Mouse (Mus musculus) heart, embryonic 10.5 days (tissue): ENCODE results near the gene Atpaf1. TPM values are rescaled to one million over a fixed set of nuclear protein-coding genes. Genes with fewer than 3 reads are reported as not detected.
A peak's percentile ranks its signal among the peaks of the same experiment; 100 is the strongest.

Source experiments
- DNase-seq: peaks from one replicate; pipeline ENCODE4 v3.0.0-alpha.2; 2017; ENCODE audit warnings: low spot score
- H3K27ac ChIP-seq: fragments of 300-500 bp; sonication (generic); 2 replicates; pipeline ENCODE4 v1.5.1; 2016; ENCODE audit warnings: mild to moderate bottlenecking
- H3K27me3 ChIP-seq: fragments of 300-500 bp; sonication (generic); 2 replicates; pipeline ENCODE4 v1.6.1; 2016; ENCODE audit warnings: mild to moderate bottlenecking; ENCODE audit not compliant: poor library complexity, insufficient read depth, severe bottlenecking
- H3K36me3 ChIP-seq: fragments of 300-500 bp; sonication (generic); 2 replicates; pipeline ENCODE4 v1.6.1; 2016; ENCODE audit warnings: mild to moderate bottlenecking, moderate library complexity
- H3K4me1 ChIP-seq: fragments of 300-500 bp; sonication (generic); 2 replicates; pipeline ENCODE4 v1.6.1; 2016; ENCODE audit warnings: mild to moderate bottlenecking
- H3K4me3 ChIP-seq: fragments of 300-500 bp; sonication (generic); 2 replicates; pipeline ENCODE4 v1.5.1; 2016; ENCODE audit warnings: mild to moderate bottlenecking, moderate library complexity
- H3K9me3 ChIP-seq: fragments of 300-500 bp; sonication (generic); 2 replicates; pipeline ENCODE4 v1.6.1; 2016; ENCODE audit warnings: mild to moderate bottlenecking, moderate library complexity
- WGBS: fragments of 180-500 bp; shearing (Covaris S2); methylation state at CpG from one replicate; pipeline ENCODE4 v1.1.7; 2016; 5-methylcytosine and 5-hydroxymethylcytosine counted together
- polyA plus RNA-seq: library from polyadenylated mRNA; unstranded; fragments of >200 nt; fragmentation: Nextera tagmentation; extraction: Ambion mirVana; gene quantifications from 2 replicates; pipeline ENCODE4 v1.2.1, GENCODE M21; 2016

Atpaf1 gene
- polyA plus RNA-seq, 1 experiment from 2014 or later, result 60.0 TPM

DNA sequence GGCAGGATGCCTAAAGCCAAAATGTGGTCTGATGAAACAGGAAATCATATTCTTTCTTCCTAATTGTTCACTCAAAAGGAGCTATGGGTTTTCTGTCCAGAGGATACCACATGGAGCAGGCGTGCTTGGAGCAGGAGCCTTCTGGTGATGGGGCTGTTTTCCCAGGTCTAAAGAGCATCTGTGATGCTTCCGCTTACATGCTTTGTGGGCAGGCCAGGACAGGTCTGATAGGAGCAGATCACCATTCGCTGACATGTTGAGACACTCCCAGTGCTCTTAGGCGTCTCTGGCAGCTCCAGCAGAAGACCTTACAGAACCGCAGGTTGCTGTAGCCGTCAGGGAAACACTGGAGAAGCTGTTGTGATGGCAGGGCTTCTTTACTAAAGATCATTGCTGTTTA, 9.6 kb upstream of the Atpaf1 start:
- Histone ChIP-seq H3K4me3 (no peak overlapping the region), H3K27ac (no peak overlapping the region), H3K36me3 (peaks cover 51% of the 10 kb centered on the region), H3K9me3 (no peaks in the 10 kb centered on the region), H3K27me3 (no peaks in the 10 kb centered on the region), H3K4me1 (peaks cover under 1% of the 10 kb centered on the region; the same call in 1 of the 2 replicates)
- no peak for DNase-seq
- WGBS, result 87% methylated on average over 6 of the region's 6 CpGs

DNA sequence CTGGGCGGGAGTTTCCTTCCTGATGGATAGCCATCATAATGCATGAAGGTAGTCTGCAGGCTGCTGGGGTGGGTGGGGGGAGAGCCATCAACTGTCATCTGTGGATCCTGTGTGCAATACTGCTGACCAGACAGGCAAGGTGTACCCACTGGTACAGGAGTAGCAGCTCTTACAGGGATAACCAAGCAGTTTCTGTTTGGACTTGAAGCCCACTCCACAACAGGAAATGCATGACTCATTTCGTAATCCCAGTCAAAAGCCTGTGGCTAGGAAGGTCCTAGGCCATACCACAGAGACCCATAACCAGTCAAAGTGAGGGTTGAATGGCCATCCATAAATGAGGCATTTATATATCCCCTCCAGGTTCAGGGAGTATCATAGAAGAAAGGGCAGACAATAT, 7.0 kb upstream of the Atpaf1 start:
- Histone ChIP-seq H3K4me1 (peaks cover 10% of the 10 kb centered on the region; the same call in 1 of the 2 replicates), H3K9me3 (no peaks in the 10 kb centered on the region), H3K4me3 (no peak overlapping the region), H3K27me3 (no peaks in the 10 kb centered on the region), H3K36me3 (peaks cover 36% of the 10 kb centered on the region), H3K27ac (no peak overlapping the region)
- WGBS, result 86% methylated on average over 2 of the region's 2 CpGs
- no peak for DNase-seq

DNA sequence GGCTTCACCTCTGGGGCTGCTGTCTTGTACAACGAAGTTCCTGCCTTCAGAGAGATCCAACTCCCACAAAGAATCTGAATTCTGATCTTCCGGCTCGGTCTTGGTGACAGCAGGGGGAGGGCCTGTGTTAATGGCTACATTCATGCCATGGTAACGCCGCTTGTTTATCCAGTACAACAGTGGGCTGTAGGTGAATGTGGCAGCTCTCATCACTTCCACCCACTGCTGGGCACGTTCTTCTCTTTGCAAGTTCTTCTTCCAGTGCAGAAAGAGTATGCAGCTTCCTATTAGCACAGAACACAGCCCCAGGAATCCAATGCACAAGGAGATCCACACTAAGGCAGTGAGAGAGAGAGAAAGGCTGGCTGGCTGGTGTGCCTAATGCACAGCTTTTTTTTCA, 4.3 kb upstream of the Atpaf1 start:
- Histone ChIP-seq H3K27me3 (no peaks in the 10 kb centered on the region), H3K4me1 (peaks cover 13% of the 10 kb centered on the region; the same call in 1 of the 2 replicates), H3K27ac (no peak overlapping the region), H3K36me3 (peaks cover 17% of the 10 kb centered on the region), H3K9me3 (no peaks in the 10 kb centered on the region), H3K4me3 (no peak overlapping the region)
- DNase-seq, result no peak
- WGBS, result 47% methylated on average over 6 of the region's 6 CpGs

DNA sequence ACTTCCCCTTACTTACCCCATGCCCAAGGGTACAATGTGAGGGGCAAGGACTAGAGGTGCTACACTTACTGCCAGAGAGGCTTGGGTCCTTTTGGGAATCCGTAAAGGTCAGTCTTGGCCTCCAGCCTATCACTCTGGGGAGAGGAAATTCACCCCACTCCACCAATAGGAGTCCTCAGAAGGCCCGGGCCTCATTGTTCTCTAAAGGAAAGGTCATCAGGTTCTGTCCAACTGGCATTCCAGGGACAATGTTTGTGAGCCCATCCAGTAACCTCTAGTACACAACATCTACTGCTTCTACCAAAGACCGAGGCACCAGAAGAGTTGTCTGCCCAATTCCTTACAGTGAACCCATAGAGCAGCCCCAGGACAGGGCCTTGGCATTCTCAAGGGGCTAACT, 3.7 kb upstream of the Atpaf1 start, which contains the start of gene Tex38:
Gene Tex38 (minus strand): TSS at position 101 of the 400 bp plus-strand sequence.
- Histone ChIP-seq H3K27ac (no peak within 1 kb of the TSS), H3K4me3 (no peak within 1 kb of the TSS), H3K36me3 (peaks cover 16% of the 10 kb centered on the region), H3K27me3 (no peaks in the 10 kb centered on the region), H3K9me3 (no peaks in the 10 kb centered on the region), H3K4me1 (peaks cover 19% of the 10 kb centered on the region; the same call in 1 of the 2 replicates)
- 73% methylated on average over 3 of the region's 3 CpGs for WGBS
- no peak for DNase-seq

DNA sequence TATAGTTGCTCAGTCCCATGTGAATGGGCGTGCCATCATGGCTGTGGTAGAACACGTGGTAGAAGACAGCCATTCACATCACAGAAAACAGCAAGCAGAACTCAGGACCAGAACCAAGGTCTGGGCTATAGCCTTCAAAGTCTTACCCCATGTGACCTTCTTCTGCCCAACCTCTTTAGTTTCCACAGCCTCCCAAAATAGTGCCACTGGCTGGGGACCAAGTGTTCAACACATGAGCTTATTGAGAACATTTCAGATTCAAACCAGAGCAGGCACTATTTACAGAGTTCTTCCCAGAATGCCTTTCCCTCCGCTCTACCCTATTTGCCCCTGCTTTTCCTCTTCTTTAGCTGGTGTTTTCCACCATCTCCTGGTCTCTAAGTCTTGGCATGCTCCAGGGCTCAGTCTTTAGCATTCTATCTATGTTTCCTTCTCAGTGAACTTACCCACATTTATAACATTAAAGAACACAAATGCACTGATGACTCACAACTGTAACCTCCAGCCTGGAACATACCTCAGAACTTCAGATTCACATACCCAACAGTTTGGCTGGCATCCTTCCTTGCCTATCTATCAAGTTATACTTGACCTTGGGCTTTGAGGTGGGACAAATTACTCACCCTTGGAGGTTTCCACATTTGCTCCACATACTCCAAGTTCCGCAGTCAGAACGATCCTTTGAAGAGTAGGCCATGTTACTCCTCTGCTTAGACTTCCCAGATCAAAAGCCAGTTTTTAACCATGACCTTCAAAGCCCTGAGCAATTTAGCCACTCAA, 2.4 kb upstream of the Atpaf1 start:
- 84% methylated on average over 5 of the region's 5 CpGs for WGBS
- DNase-seq, result no peak
- no peak overlapping the region for H3K4me3 ChIP-seq
- H3K36me3 ChIP-seq, result peaks cover 6% of the 10 kb centered on the region
- H3K27ac ChIP-seq, result no peak overlapping the region
- H3K9me3 ChIP-seq, result no peaks in the 10 kb centered on the region
- H3K27me3 ChIP-seq, result no peaks in the 10 kb centered on the region
- H3K4me1 ChIP-seq, result peaks cover 24% of the 10 kb centered on the region; the same call in 1 of the 2 replicates

DNA sequence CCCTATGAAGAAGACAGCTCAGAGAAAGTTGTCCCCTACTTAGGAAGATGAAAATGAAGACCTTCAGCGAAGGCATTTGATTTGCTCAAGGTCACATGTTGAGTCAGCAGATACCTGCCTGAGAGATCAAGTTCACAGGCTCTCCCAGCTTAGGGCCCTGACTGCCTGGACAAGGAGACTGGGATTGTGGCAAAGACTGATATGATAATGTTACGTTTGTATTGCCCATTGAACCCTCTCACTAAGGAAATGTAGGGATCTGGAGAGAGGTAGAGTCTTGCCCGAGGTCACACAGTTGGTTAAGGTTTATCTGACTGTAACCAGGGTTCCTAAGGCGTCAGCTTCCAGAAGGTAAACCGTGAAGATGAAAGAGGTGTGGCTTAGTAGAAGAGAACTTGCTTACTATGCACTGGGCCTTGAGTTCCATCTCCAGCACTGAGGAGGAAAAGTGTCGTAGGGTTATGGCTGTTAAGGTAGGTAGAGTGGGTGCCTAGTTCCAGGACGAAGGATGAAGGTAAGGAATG, 961 bp downstream of the Atpaf1 start:
- Histone ChIP-seq H3K27ac (peak overlapping the region; percentile 96), H3K4me3 (peak overlapping the region; percentile 87), H3K27me3 (no peaks in the 10 kb centered on the region), H3K9me3 (no peaks in the 10 kb centered on the region), H3K4me1 (peaks cover 19% of the 10 kb centered on the region; the same call in 1 of the 2 replicates), H3K36me3 (peaks cover 21% of the 10 kb centered on the region)
- DNase-seq, result no peak
- 49% methylated on average over 7 of the region's 7 CpGs for WGBS

DNA sequence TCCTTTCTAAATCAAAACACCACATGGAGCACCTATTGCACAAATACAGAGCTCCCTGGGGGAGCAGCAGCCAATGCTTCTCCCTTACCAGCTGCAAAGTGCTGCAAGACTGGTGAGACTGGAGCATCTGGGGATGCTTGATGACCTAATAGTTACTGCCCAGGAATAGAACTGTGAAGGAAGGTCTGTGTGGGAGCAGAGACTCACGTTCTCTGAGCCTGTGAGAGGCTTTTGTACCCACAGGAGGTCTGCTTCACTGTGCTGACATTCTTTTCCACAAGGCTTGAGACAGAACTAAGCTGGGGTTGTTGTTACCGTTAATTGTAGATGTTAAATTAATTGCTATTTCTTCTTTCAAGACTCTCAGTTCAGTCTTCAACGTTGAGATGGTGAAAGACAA, 6.3 kb downstream of the Atpaf1 start:
- no peak for DNase-seq
- H3K36me3 ChIP-seq, result peaks cover 60% of the 10 kb centered on the region
- peaks cover 6% of the 10 kb centered on the region; the same call in 1 of the 2 replicates for H3K4me1 ChIP-seq
- H3K9me3 ChIP-seq, result no peaks in the 10 kb centered on the region
- H3K4me3 ChIP-seq, result no peak overlapping the region
- H3K27me3 ChIP-seq, result no peaks in the 10 kb centered on the region
- WGBS, result 77% methylated on average over 3 of the region's 3 CpGs
- H3K27ac ChIP-seq, result no peak overlapping the region

DNA sequence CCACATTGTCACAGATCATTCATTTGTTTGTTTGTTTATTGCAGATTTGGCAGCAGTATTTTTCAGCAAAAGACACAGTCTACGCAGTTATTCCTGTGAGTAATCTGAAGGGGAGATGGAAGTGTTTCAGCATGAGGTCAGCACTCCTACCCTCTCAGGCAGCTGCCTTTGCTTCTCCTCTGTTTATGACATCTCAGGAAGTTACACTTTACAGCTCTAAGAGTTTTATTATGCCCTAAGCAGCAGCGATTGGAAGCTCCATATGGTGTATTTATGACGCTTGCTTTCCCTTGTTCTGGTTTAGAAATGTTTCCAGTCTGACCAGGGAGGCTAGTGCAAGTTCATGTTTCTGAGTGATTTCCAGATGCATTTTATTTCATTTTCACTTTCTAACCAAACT, 10.7 kb downstream of the Atpaf1 start:
- peaks cover 85% of the 10 kb centered on the region for H3K36me3 ChIP-seq
- H3K27me3 ChIP-seq, result no peaks in the 10 kb centered on the region
- H3K4me3 ChIP-seq, result no peak overlapping the region
- no peak for DNase-seq
- H3K9me3 ChIP-seq, result no peaks in the 10 kb centered on the region
- WGBS, result 89% methylated on average over 3 of the region's 3 CpGs
- no peak overlapping the region for H3K27ac ChIP-seq
- H3K4me1 ChIP-seq, result no peaks in the 10 kb centered on the region

DNA sequence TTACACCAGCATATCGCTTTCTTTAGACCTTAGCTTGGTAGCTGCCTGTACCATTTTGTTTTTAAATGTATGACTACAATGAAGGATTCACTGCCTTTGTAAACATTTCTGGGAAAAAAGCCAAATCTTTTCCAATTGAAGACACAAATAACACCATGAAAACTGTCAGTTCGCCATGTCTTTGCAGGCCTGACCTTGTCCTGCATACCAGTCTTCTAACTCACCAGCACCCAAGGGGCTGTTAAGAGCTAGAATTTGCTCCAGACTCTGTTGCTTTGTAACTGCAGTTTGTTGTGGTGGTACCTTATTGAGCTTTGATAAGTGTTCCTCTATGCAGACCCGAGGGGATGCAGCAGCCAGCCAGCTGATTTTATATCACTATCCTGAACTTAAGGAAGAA, 15.4 kb downstream of the Atpaf1 start:
- H3K36me3 ChIP-seq, result peaks cover 75% of the 10 kb centered on the region
- 88% methylated on average over 3 of the region's 3 CpGs for WGBS
- no peaks in the 10 kb centered on the region for H3K27me3 ChIP-seq
- DNase-seq, result no peak
- no peak overlapping the region for H3K27ac ChIP-seq
- H3K4me1 ChIP-seq, result no peaks in the 10 kb centered on the region
- no peaks in the 10 kb centered on the region for H3K9me3 ChIP-seq
- H3K4me3 ChIP-seq, result no peak overlapping the region

DNA sequence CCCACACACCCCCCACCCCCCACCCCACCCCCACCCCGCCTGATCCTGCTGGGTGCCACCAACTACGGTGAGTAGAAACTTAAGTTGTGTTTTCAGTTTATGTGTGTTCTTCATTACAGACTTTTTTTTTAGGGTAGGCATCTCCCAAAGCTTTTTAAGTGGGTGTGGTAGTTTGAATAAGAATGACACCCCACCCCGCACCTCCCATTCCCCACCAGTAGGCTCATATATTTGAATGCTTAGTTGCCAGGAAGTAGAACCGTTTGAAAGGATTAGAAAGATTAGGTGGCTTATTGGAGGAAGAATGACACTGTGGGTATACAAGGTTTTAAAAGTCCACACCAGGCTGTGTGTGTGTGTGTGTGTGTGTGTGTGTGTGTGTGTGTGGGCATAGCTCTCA, 27.7 kb downstream of the Atpaf1 start:
- Histone ChIP-seq H3K27me3 (no peaks in the 10 kb centered on the region), H3K4me1 (no peaks in the 10 kb centered on the region), H3K36me3 (peaks cover 56% of the 10 kb centered on the region), H3K4me3 (no peak overlapping the region), H3K27ac (no peak overlapping the region), H3K9me3 (no peaks in the 10 kb centered on the region)
- no peak for DNase-seq
- 84% methylated on average over 4 of the region's 4 CpGs for WGBS

DNA sequence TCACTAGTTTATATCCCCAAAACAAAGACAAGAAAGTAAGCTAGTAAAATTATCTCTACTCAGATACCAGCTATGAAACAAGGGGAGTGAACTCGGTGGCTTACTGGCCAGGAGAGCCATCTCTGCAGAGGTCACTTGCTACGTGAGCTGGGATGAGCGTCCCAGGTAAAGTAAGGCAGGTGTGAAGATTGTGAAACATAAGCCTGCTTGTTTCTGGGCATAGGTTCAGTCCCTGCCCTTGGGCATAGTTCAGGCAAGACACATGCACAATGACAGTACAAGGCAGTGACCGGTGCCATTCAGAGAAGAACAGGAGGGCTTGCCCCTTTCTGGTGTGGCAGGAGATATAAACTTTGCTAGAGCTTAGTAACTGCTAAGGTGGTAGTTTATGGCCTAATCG, 31.0 kb downstream of the Atpaf1 start:
- Histone ChIP-seq H3K4me3 (no peak overlapping the region), H3K4me1 (no peaks in the 10 kb centered on the region), H3K27me3 (no peaks in the 10 kb centered on the region), H3K36me3 (peaks cover 57% of the 10 kb centered on the region), H3K27ac (no peak overlapping the region), H3K9me3 (no peaks in the 10 kb centered on the region)
- WGBS, result 89% methylated on average over 5 of the region's 5 CpGs
- no peak for DNase-seq

DNA sequence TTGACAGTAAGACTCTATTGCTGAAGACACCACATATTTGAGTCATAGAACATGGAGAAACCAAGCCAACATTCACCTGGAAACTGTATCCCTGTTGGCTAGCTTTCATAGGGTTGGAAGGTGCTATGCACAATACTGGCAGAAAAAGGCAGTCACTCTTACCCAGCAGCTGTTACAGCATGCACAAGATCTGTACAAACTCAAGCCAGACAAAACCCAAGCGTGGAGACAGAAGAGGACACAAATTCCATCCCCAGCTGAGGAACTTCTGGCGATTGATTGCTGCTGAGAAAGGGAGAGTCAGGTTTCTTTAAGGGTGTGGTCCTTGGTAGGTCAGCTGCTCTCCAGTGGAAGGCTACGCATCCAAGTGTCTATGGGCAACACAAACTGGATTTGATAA, 35.6 kb downstream of the Atpaf1 start:
- Histone ChIP-seq H3K27me3 (no peaks in the 10 kb centered on the region), H3K9me3 (no peaks in the 10 kb centered on the region), H3K36me3 (peaks cover 22% of the 10 kb centered on the region), H3K4me3 (no peak overlapping the region), H3K27ac (no peak overlapping the region), H3K4me1 (peaks cover 31% of the 10 kb centered on the region)
- no peak for DNase-seq
- WGBS, result 58% methylated on average over 3 of the region's 3 CpGs

DNA sequence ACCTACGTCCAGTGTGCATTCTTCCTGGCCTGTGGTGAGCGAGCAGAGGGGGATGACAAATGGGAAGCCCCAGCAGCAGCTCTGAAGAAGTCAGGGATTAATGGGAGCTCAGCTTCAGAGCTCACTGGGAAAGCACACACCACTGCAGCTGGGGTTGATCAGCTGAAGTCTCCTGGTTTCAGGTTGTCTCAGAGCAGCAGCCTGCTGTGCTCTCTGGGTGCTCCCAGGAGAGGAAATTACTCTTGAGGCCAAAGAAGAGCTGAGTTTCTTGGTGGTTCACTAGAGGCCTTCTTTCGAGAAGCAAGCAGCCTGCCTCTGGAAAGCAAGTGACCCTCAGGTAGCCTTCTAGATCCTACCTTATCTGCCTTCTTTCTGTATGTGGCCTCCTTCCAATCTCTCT, 36.3 kb downstream of the Atpaf1 start:
- H3K27ac ChIP-seq, result no peak overlapping the region
- 60% methylated on average over 3 of the region's 3 CpGs for WGBS
- H3K4me3 ChIP-seq, result no peak overlapping the region
- H3K4me1 ChIP-seq, result peaks cover 31% of the 10 kb centered on the region
- H3K36me3 ChIP-seq, result peaks cover 15% of the 10 kb centered on the region; the same call in 1 of the 2 replicates
- no peaks in the 10 kb centered on the region for H3K27me3 ChIP-seq
- H3K9me3 ChIP-seq, result no peaks in the 10 kb centered on the region
- DNase-seq, result no peak
